Mouse (Mus musculus) kidney, embryonic 16.5 days (tissue): ENCODE data around the gene Tnpo2. TPM values are rescaled to one million over a fixed set of nuclear protein-coding genes. Genes with fewer than 3 reads are reported as not detected.
A peak's percentile ranks its signal among the peaks of the same experiment; 100 is the strongest.

Experiments used
- ATAC-seq: fragments of 200-750 bp; cut with Nextera tagmentation; 2 replicates; pipeline ENCODE4 v1.8.0; 2017; ENCODE audit warnings: moderate TSS enrichment; ENCODE audit not compliant: low FRiP score, low TSS enrichment
- H3K27ac ChIP-seq: fragments of 300-500 bp; sonication (generic); 2 replicates; pipeline ENCODE4 v1.5.1; 2014; ENCODE audit warnings: low read length
- H3K27me3 ChIP-seq: fragments of 300-500 bp; sonication (generic); 2 replicates; pipeline ENCODE4 v1.6.1; 2014; ENCODE audit warnings: low read length, control low read depth, mixed read lengths; ENCODE audit not compliant: insufficient read depth
- H3K36me3 ChIP-seq: fragments of 300-500 bp; sonication (generic); 2 replicates; pipeline ENCODE4 v1.6.1; 2014; ENCODE audit warnings: low read length, control low read depth, mixed read lengths; ENCODE audit not compliant: insufficient read depth
- H3K4me1 ChIP-seq: fragments of 300-500 bp; sonication (generic); 2 replicates; pipeline ENCODE4 v1.6.1; 2014; ENCODE audit warnings: low read length, control low read depth, mixed read lengths; ENCODE audit not compliant: insufficient read depth
- H3K4me2 ChIP-seq: fragments of 300-500 bp; sonication (generic); replicated peaks from 2 replicates; pipeline ENCODE4 v1.6.1; 2014; ENCODE audit warnings: low read depth, low read length
- H3K4me3 ChIP-seq: fragments of 300-500 bp; sonication (generic); 2 replicates; pipeline ENCODE4 v1.5.1; 2014; ENCODE audit warnings: mild to moderate bottlenecking, low read length
- H3K9ac ChIP-seq: fragments of 300-500 bp; sonication (generic); replicated peaks from 2 replicates; pipeline ENCODE4 v1.6.1; 2014; ENCODE audit warnings: low read length
- H3K9me3 ChIP-seq: fragments of 300-500 bp; sonication (generic); 2 replicates; pipeline ENCODE4 v1.6.1; 2016; ENCODE audit warnings: low read length, control low read depth
- WGBS: fragments of 180-500 bp; shearing (Covaris S2); extraction: QIAGEN DNeasy Blood & Tissue Kit; methylation state at CpG from one replicate; pipeline ENCODE4 v1.1.7; 2014; 5-methylcytosine and 5-hydroxymethylcytosine counted together
- polyA plus RNA-seq: library from polyadenylated mRNA; unstranded; fragments of >200 nt; fragmentation: Nextera tagmentation; extraction: Ambion mirVana; gene quantifications from 2 replicates; pipeline ENCODE4 v1.2.1, GENCODE M21; 2015

The Tnpo2 gene
- polyA plus RNA-seq, 1 experiment from 2014 or later = 27.5 TPM

DNA sequence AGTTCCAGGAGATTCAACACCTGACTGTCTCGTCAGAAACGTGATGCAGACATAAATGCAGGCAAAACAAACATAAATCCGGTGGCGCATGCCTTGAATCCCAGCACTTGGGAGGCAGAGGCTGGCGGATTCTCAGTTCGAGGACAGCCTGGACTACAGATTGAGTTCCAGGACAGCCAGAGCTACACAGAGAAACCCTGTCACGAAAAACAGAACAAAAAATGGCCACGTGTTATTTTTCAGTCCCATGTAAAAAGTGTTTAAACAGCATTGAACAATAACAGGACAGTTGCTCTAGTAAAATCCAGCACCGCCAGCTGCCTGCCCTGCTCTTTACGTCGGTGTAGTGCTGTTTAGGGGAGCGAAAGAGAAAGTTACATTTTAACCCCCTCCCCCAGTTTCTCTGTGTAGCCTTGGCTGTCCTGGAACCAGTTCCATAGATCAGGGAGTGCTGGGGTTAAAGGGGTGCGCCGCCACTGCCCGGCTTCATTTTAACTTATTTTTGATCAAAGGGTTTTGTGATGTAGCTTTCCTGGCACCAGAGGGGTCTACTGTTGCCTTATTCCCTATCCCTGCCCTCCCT, 896 bp upstream of the Tnpo2 start:
- Histone ChIP-seq H3K27me3 (no peaks in the 10 kb centered on the region), H3K27ac (peak overlapping the region; percentile 100), H3K4me2 (peak overlapping the region; percentile 83), H3K9ac (peak overlapping the region; percentile 87), H3K4me3 (peak overlapping the region; percentile 87), H3K4me1 (peaks cover 26% of the 10 kb centered on the region), H3K9me3 (no peaks in the 10 kb centered on the region), H3K36me3 (peaks cover 25% of the 10 kb centered on the region)
- ATAC-seq = peak; percentile 11; the same call in 1 of the 2 replicates
- WGBS = under 1% methylated on average over 15 of the region's 15 CpGs

DNA sequence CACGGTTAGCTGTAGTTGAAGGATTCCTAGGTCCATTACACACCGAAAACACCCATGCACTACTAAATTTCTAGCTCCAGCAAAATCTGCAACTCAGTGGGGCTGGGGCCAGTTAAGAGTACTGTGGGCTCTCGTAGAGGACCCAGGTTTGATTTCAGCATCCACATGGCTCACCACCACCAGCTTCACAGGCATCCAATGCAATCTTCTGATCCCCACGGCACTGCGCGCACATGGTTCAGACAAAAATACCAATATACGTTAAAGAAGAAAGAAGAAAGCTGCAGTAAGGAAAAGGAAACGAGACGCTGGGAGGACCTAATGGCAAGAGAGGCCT, 366 bp upstream of the Tnpo2 start:
- peak; percentile 33 for ATAC-seq
- H3K4me2 ChIP-seq = peak overlapping the region; percentile 83
- no peaks in the 10 kb centered on the region for H3K27me3 ChIP-seq
- H3K4me3 ChIP-seq = peak overlapping the region; percentile 87
- H3K9ac ChIP-seq = peak overlapping the region; percentile 87
- peak overlapping the region; percentile 100 for H3K27ac ChIP-seq
- peaks cover 26% of the 10 kb centered on the region for H3K4me1 ChIP-seq
- no peaks in the 10 kb centered on the region for H3K9me3 ChIP-seq
- peaks cover 26% of the 10 kb centered on the region for H3K36me3 ChIP-seq
- WGBS = under 1% methylated on average over 9 of the region's 9 CpGs

DNA sequence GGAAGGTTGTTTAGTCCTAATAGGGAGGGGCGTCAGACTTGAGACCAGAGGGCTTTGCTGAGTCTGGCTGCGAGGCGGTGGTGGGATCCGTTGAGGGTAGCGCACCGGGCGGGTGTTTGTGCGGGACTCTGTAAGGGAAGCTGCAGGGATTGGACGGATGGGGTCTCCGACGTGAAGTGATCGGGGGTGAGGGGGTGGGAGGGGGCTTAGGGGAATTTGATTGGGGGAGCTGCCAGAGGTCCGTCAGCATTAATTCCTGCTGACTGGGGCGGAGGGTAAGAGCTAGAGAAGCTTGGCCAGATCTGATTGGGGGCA, 608 bp downstream of the Tnpo2 start:
- WGBS = 0% methylated on average over 14 of the region's 14 CpGs

DNA sequence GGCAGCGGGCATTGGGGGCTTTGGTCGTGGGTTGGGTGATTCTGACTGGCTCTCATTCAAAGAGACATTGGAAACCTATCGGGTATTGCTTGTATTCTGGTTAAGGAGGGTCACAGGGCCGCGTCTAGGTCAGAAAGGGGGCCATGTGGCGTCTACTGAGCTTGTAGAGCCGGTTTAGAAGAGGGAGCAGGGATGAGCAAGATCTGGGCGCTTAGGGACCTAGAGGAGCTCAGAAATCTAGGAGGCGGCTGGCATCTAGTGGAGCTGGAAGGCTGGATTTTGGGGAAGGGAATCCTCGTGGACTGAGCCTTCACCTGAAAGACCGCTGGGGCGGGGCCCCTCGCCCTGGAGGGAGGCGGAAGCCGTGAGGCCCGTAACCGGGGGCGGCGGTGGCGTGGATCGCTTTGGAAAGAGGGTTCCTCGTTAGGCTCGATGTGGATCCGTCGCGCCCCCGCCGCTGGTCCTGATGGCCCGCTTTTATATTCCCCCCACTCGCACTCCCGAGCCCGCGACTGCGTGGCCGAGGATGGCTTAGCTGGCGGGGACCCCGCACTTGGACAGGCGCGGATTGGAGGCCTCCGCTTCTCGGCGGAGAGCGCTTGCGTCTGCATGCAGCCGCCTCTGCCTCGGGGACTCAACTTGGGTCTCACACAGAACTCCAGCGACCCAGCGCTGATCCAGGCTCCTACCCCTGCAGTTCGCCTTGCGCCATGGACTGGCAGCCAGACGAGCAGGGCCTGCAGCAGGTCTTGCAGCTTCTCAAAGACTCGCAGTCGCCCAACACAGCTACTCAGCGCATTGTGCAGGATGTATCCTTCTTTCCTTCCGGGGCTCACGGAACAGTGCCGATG, 1.2 kb downstream of the Tnpo2 start:
- 0% methylated on average over 56 of the region's 57 CpGs for WGBS
- H3K4me2 ChIP-seq = peak overlapping the region; percentile 92
- H3K36me3 ChIP-seq = peaks cover 20% of the 10 kb centered on the region

More for the DNA sequence above, 608 bp downstream of the Tnpo2 start:
- Histone ChIP-seq H3K27me3 (no peaks in the 10 kb centered on the region), H3K36me3 (peaks cover 24% of the 10 kb centered on the region), H3K4me1 (peaks cover 26% of the 10 kb centered on the region), H3K9ac (peak overlapping the region; percentile 96), H3K4me3 (peak overlapping the region; percentile 87), H3K4me2 (peak overlapping the region; percentile 92), H3K9me3 (no peaks in the 10 kb centered on the region), H3K27ac (peak overlapping the region; percentile 100)
- peak; percentile 59 for ATAC-seq

DNA sequence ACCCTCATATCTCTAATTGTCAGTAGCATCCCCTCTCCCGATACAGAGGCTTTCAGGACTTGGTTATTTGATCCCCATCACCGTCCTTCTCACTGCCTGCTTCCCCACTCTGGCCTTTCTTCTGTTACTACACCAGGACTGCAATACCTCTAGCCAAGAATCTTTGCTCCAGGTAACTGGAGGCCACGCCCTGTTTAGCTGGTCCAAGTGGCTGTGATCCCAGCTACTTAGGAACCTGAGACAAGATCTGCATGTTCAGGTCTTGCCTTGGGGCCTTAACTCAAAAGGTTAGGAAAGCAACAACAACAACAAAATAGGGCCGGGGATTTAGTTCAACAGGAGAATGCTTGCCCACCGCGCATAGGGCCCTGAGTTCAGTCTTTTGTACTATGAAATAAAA, 6.9 kb downstream of the Tnpo2 start:
- Histone ChIP-seq H3K27ac (no peak overlapping the region), H3K4me2 (no peak overlapping the region), H3K9ac (no peak overlapping the region), H3K4me1 (peaks cover 7% of the 10 kb centered on the region), H3K9me3 (no peaks in the 10 kb centered on the region), H3K27me3 (no peaks in the 10 kb centered on the region), H3K36me3 (peaks cover 70% of the 10 kb centered on the region), H3K4me3 (no peak overlapping the region)
- 85% methylated on average over 6 of the region's 6 CpGs for WGBS
- no peak for ATAC-seq

More for the DNA sequence above, 1.2 kb downstream of the Tnpo2 start:
- H3K27ac ChIP-seq = peak overlapping the region; percentile 100
- H3K9ac ChIP-seq = peak overlapping the region; percentile 96
- ATAC-seq = no peak
- H3K27me3 ChIP-seq = no peaks in the 10 kb centered on the region
- H3K9me3 ChIP-seq = no peaks in the 10 kb centered on the region
- H3K4me1 ChIP-seq = peaks cover 26% of the 10 kb centered on the region
- H3K4me3 ChIP-seq = peak overlapping the region; percentile 87

DNA sequence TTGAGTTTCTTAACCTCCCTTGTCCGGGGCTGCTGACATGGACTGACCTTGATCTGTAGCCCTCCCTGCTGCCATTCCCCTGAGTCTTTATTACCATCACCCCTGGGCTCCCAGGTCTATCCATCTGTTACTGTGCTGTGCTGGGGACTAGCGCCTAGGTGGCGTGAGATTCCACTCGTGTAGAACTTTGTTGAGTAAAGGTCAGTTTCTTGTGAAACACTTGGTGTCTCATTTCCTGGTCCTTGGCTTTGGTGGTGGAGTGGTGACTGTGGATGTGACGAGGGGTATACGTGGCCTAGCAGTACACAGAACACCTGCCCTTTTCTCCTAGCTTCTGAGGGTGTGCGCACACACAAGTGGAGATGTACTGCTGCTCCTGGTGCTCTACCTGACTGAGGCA, 20.7 kb downstream of the Tnpo2 start:
- Histone ChIP-seq H3K36me3 (peaks cover 40% of the 10 kb centered on the region), H3K4me1 (peaks cover 8% of the 10 kb centered on the region), H3K4me3 (no peak overlapping the region), H3K27me3 (no peaks in the 10 kb centered on the region), H3K9ac (no peak overlapping the region), H3K4me2 (no peak overlapping the region), H3K9me3 (no peaks in the 10 kb centered on the region), H3K27ac (no peak overlapping the region)
- no peak for ATAC-seq
- WGBS = 81% methylated on average over 7 of the region's 7 CpGs

DNA sequence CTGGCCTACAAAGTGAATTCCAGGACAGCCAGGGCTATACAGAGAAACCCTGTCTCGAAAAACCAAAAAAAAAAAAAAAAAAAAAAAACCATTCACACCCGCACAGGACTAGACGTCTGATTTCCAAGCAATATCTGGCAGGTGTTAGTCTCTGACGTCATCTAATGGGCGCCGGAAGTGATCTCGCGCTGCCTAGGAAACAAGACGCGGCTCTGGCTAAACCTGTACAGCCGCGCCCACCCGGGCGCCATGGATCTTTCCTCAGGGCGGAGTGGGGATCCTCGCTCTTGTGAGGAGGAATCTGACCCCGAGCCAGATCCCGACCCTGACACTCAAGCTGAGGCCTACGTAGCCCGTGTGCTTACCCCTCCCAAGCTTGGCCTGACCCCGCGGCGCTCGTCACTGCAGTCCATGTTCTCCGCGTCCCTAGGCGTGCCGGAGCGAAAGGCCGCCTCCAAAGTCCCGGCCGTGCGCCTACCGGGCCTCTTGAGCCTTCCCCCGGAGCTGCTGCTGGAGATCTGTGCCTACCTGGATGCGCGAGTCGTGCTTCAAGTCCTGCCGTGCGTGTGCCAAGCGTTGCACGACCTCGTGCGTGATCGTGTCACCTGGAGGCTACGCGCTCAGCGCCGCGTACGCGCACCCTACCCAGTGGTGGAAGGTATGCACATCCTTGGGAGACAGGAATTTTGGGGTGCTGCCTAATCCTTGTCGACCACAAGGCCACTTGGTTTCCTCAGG, 23.3 kb downstream of the Tnpo2 start, which contains the start of gene Fbxw9:
Fbxw9 (plus strand) TSS at position 177 of the 738 bp plus-strand sequence.
- Histone ChIP-seq H3K27me3 (no peaks in the 10 kb centered on the region), H3K36me3 (peaks cover 18% of the 10 kb centered on the region), H3K9me3 (no peaks in the 10 kb centered on the region), H3K4me2 (peak within 1 kb of the TSS; percentile 95), H3K27ac (no peak within 1 kb of the TSS), H3K9ac (peak within 1 kb of the TSS; percentile 79), H3K4me3 (peak within 1 kb of the TSS; percentile 95), H3K4me1 (peaks cover 8% of the 10 kb centered on the region)
- WGBS = under 1% methylated on average over 52 of the region's 53 CpGs
- ATAC-seq = peak; percentile 93

DNA sequence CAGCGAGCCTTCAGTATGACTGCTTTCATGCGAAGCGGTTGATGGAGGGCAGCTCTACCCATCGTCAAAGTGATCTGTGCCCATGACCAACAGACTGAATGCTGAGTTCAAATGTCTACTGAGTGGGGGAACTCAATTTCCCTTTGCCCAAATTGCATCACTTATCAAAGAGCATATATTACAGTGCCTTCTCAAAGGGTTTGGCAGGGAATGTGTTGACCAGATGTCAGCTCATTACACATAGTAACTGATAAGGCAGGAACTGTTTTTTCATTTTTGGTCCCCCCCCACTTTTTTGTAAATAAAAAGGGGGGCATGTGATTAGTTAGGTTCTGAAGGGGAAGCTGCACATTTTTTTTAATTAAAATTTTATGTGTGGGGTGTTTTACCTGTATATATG, 25.9 kb downstream of the Tnpo2 start:
- Histone ChIP-seq H3K4me1 (peaks cover 8% of the 10 kb centered on the region), H3K4me2 (no peak overlapping the region), H3K36me3 (peaks cover 9% of the 10 kb centered on the region), H3K27ac (no peak overlapping the region), H3K9ac (no peak overlapping the region), H3K4me3 (no peak overlapping the region), H3K9me3 (no peaks in the 10 kb centered on the region), H3K27me3 (no peaks in the 10 kb centered on the region)
- 94% methylated on average over 4 of the region's 4 CpGs for WGBS
- ATAC-seq = no peak

DNA sequence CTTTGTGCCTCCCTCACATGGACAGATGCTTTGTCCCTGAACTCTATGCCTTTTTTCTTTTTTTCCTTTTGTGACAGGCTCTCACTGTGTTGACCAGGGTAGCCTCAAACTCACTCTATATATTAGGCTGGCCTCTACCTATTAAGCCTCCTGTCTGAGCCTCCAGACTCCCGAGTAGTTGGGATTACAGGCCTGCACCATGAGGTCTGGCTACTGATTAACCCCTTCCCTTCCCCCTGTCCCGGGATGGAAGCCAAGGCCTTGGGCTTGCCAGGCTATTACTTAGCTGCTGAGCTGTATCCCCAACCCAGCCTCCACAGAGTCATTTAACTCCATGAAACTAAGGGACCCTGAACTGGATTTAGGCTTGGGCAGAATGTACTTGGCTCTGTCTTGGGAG, 28.5 kb downstream of the Tnpo2 start:
- Histone ChIP-seq H3K4me1 (peaks cover 8% of the 10 kb centered on the region), H3K4me2 (no peak overlapping the region), H3K9me3 (no peaks in the 10 kb centered on the region), H3K36me3 (peaks cover 9% of the 10 kb centered on the region), H3K27me3 (no peaks in the 10 kb centered on the region), H3K27ac (no peak overlapping the region), H3K9ac (no peak overlapping the region; the same call in 1 of the 2 replicates), H3K4me3 (no peak overlapping the region)
- peak; percentile 14; the same call in 1 of the 2 replicates for ATAC-seq
- 27% methylated on average over 2 of the region's 2 CpGs for WGBS
